Mouse (Mus musculus) lung, postnatal 25 days (tissue): ENCODE measurements around the gene Arf1.

ENCODE experiments used
- DNase-seq: peaks from one replicate; pipeline ENCODE4 v3.0.0; 2022; ENCODE audit warnings: low spot score

Arf1 gene

DNA sequence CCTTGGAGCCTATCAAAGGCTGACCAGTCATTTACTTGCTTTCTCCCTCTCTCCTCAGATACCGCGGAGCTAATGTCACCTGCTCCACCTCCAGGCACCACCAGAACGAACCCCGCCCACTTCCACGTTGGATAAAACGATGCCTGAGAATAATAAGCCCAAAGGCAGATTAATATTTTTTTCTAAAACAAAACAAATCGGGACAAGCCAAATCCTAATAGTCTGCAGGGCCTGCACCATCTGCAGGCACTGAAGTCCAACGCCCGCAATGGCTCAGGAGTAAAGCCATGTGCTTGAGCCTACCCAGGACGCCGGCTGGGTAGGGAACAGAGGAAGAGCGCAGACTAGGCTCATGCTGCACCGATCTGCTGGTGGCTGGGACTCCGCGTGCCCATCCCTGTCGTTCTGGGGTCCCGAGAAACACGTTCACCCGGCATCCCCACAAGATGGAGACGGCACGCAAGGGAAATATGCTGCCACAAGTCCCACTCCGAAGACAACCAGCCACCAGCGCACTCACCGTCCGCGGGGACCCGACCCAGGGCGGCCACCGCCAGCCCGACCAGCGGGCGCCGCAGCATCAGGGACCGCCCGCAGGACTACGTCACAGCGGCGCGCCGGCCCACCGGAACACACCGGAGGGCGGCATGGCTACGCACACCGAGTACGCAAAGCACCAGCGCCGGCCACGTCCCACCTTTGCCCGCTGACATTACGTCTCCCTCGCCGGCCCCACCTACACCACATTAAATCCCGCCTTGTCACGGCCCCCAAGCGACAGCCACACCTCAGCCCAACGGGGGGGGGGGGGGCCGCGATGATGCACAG, 36.6 kb downstream of the Arf1 start:
- DNase-seq, result peak; percentile 96

GRCm38 (mm10) chr11:59187706-59188105, 40.4 kb downstream of the Arf1 start:
- no peak for DNase-seq

- no peak for DNase-seq
These were observed 42.6 kb downstream of the Arf1 start for GRCm38 (mm10) chr11:59185490-59185889.

- DNase-seq, result peak; percentile 60
These were observed 44.2 kb downstream of the Arf1 start for GRCm38 (mm10) chr11:59183821-59184220.

DNA sequence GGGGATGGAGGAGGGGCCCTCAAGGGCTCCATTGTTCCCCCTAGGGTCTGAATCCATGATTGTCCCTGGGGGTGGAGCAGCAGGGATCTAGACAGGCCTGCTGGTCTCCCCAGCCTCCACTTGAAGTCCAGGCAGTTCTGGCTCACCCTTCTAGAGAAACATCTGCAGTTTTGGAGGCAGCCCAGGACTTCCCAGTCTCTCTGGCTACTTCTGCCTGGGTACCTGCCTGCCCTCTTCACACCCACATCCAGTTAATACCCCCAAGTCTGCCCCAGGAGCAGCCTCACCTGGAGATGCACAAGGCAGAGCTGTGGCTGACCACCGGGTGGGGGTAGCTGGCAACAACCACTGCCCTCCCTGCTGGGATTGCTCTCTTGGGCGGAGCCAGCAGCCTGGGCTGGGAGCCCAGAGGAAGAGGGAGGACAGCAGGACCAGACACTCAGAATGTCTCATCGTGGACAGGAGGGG, 45.2 kb downstream of the Arf1 start, which contains the start of gene Gjc2:
Gene Gjc2 (minus strand): TSS at position 350 of the 468 bp plus-strand sequence.
- peak; percentile 30 for DNase-seq

DNA sequence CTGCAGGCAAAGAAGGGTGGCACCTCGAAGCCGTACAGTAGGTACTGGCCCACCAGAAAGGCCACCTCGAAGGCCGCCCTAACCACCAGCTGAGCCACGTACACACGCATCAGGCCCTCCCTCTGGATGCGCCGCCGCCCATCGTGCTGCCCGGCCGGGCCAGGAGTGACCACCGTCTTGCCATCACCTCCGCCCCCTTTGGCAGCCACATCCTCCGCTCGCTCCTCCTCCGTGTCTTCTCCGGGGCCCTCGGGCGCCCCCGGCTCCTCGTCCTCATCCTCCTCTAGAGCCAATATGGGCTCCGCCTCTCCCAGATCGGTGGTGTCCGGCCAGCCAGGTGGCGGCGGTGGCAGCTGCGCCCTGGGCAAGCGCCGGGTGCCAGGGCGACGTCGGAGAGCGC, 51.1 kb downstream of the Arf1 start:
- no peak for DNase-seq

DNA sequence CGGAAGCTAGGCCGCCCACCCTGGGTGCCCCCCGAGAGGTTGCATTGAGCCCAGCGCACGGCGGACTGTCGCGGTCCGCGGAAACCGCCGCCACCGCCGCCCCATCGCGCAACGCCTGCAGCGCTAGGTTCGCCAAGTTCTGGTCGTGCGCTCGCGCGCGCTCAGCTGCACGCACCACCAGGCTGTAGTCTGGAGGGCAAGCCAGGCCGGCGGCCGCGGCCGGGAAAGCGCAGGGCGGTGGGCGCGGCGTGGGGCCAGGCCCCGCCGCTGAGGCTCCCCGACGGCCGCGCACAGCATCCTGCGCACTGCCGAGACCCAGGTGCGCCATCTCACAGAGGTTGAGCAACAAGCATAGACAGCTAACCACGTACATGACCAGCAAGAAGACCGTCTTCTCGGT, 51.6 kb downstream of the Arf1 start:
- DNase-seq, result no peak

- no peak for DNase-seq
These were observed 53.8 kb downstream of the Arf1 start for GRCm38 (mm10) chr11:59174189-59174838.

DNA sequence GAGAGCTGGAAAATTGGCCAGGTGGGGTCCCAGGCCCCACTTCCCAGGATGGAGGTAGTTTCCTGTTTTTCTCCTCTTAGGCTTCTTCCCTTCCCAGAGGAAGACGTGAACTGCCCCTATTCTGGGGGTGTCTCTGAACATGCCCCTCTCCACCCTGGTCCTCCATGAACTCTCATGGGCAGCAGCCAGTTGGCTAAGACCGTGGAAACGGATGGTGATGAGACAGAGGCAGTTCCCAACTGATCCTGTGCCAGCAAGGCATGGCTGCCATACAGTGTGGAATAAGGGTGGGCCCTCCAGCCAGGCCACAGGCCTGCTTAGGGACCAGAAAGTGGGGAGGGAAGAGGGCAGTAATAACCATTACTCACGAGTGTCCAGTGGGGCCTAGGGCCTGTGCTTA, 57.5 kb downstream of the Arf1 start:
- no peak for DNase-seq

DNA sequence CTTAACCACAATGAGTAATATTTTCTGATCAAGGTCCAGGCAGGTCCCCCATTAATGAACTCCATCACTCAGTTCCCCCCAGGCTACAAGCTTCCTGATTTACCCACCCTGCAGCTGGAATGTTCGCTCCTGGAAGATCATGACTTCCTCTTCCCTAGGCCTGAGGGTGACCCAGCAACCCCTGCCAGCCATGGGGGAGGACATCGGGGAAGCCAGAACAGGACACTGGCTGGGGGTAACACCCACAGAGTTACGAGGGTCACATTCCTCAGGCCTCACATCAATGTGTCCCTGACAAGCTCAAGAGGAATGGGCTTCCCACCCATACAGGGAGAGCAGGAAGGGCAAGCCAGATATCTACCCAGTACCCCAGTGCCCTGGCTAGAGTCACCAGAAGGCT, 58.3 kb downstream of the Arf1 start:
- no peak for DNase-seq

- DNase-seq, result no peak
These were observed 62.3 kb downstream of the Arf1 start for GRCm38 (mm10) chr11:59165616-59166241.

GRCm38 (mm10) chr11:59164384-59164783, 63.7 kb downstream of the Arf1 start:
- DNase-seq, result no peak

DNA sequence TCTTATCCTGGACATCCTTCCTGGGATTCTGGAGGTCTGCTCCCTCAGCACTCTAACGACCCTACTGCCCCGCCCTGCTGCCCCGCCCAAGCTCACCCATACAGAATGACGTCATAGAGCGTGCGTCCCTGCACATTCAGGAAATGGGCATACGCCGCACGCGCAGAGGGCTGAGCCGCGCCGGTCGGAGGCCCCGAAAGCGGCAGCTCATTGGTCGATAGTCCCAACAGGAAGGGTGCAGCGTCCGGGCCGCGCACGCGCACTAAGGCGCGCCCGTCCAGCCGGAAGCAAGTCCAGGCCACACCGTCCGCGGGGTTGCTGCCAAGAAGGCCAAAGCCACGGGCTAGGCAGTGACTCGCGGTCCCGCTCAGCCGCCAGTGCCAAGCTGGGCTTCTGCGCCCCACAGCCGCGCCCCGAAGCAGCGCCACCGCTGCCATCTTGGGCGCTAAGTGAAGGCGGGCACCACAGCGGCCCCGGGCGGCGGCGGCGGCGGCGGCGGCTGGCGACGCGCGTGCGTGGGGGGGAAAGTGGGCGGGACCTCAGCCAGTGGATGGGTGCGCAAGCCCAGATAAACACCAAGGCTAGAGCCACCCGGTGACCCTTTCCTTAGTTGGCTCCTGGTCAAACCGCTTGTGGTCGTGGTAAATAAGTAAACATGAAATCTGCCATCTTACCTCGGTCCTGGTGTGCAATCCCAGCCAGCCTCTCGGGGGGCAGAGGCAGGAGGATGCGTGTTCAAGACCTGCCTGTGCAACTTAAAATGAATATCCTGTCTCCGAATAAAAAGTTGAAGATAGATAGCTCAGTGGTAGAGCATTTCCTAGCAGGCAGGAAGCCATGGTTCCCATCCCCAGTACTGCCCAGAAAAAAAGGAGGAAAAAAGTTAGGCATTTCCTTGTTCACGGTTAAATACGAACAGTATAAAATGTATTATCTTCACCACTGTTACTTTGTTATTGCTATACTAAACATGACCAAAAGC, 64.5 kb downstream of the Arf1 start, which contains the start of gene Iba57:
Gene Iba57 (minus strand): TSS at position 485 of the 982 bp plus-strand sequence.
- DNase-seq, result peak; percentile 99

GRCm38 (mm10) chr11:59162443-59163254, 65.4 kb downstream of the Arf1 start:
- no peak for DNase-seq
